Mouse (Mus musculus) layer of hippocampus, adult 2 months (tissue): ENCODE measurements at regions not wholly inside any gene's neighbourhood (a gene's known extent, or its start where the extent isn't known, plus 50 kb on each side); places are given as distances from the start of the nearest gene placed in this dataset.
"Not testable (repeated sequence)": the region's sequence is repeated elsewhere in the genome, so short reads cannot be mapped to it uniquely, and the experiment has no call there.

Source experiments
- DNase-seq, 2 experiments: peaks; one replicate each; pipeline ENCODE4 v3.0.0; 2022; ENCODE audit warnings: low spot score in 2 of 2
- H3K27ac ChIP-seq: fragments of 200-600 bp; 2 replicates; pipeline ENCODE4 v1.8.1; 2022
- H3K4me3 ChIP-seq: fragments of 200-600 bp; 2 replicates; pipeline ENCODE4 v1.8.1; 2022; ENCODE audit warnings: mild to moderate bottlenecking
- CTCF ChIP-seq: fragments of 200-600 bp; conservative IDR thresholded peaks from 2 replicates; pipeline ENCODE4 v1.8.1; 2022; ENCODE audit warnings: antibody characterized with exemption, mild to moderate bottlenecking, moderate library complexity

GRCm38 (mm10) chr3:82290373-82290772 lies 67.5 kb upstream of the Map9 start:
- no peak for DNase-seq
- no peak overlapping the region for H3K4me3 ChIP-seq
- H3K27ac ChIP-seq: no peak overlapping the region
- TF ChIP-seq CTCF: no peak

GRCm38 (mm10) chr3:82288996-82289395 lies 68.8 kb upstream of the Map9 start:
- H3K27ac ChIP-seq: no peak overlapping the region
- no peak for TF ChIP-seq CTCF
- no peak for DNase-seq

GRCm38 (mm10) chr3:82276977-82277714 lies 80.7 kb upstream of the Map9 start:
- DNase-seq: no peak
- Histone ChIP-seq H3K4me3 (no peak overlapping the region), H3K27ac (no peak overlapping the region)
- TF ChIP-seq CTCF: no peak

More at GRCm38 (mm10) chr3:82288996-82289395, 68.8 kb upstream of the Map9 start:
- no peak overlapping the region for H3K4me3 ChIP-seq

GRCm38 (mm10) chr3:82275822-82276203 lies 82.0 kb upstream of the Map9 start:
- no peak overlapping the region for H3K4me3 ChIP-seq
- no peak for DNase-seq
- peak overlapping the region; percentile 76; the same call in 1 of the 2 replicates for H3K27ac ChIP-seq
- no peak for TF ChIP-seq CTCF

GRCm38 (mm10) chr3:82274945-82275821 lies 82.7 kb upstream of the Map9 start:
- DNase-seq: peak; percentile 25 to 30
- no peak overlapping the region for H3K4me3 ChIP-seq
- no peak for TF ChIP-seq CTCF
- peak overlapping the region; percentile 76 for H3K27ac ChIP-seq

- Histone ChIP-seq H3K27ac (peak overlapping the region; percentile 76), H3K4me3 (no peak overlapping the region)
- no peak for DNase-seq
- no peak for TF ChIP-seq CTCF
These were observed 83.5 kb upstream of the Map9 start for GRCm38 (mm10) chr3:82274196-82274937.

GRCm38 (mm10) chr3:82273511-82273910 lies 84.3 kb upstream of the Map9 start:
- DNase-seq, H3K4me3 ChIP-seq, H3K27ac ChIP-seq: not testable (repeated sequence)

GRCm38 (mm10) chr3:82271965-82272364 lies 85.9 kb upstream of the Map9 start:
- DNase-seq: no peak
- no peak for TF ChIP-seq CTCF
- H3K4me3 ChIP-seq: no peak overlapping the region
- no peak overlapping the region for H3K27ac ChIP-seq

- DNase-seq: no peak
- Histone ChIP-seq H3K4me3 (no peak overlapping the region), H3K27ac (no peak overlapping the region)
- TF ChIP-seq CTCF: no peak
These were observed 91.9 kb upstream of the Map9 start for GRCm38 (mm10) chr3:82265941-82266340.

- Histone ChIP-seq H3K27ac (no peak overlapping the region), H3K4me3 (no peak overlapping the region)
- no peak for TF ChIP-seq CTCF
- no peak for DNase-seq
These were observed 95.9 kb upstream of the Map9 start for GRCm38 (mm10) chr3:82261976-82262375.

- no peak for TF ChIP-seq CTCF
- no peak overlapping the region for H3K4me3 ChIP-seq
- no peak for DNase-seq
- no peak overlapping the region for H3K27ac ChIP-seq
These were observed 97.7 kb upstream of the Map9 start for GRCm38 (mm10) chr3:82259986-82260652.

GRCm38 (mm10) chr3:82250796-82251261 lies 105.2 kb upstream of the Gucy1a1 start:
- DNase-seq: peak; percentile 39 to 70
- TF ChIP-seq CTCF: no peak
- Histone ChIP-seq H3K27ac (peak overlapping the region; percentile 90), H3K4me3 (no peak overlapping the region; the same call in 1 of the 2 replicates)
